Mouse (Mus musculus): ENCODE results near the gene C3ar1.
A peak's percentile ranks its signal among the peaks of the same experiment; 100 is the strongest.

The C3ar1 gene

GRCm38 (mm10) chr6:122825923-122826742 lies 29.8 kb downstream of the C3ar1 start:
- peak; percentile 58 to 64 for DNase-seq

- no peak for DNase-seq
Observed at GRCm38 (mm10) chr6:122825166-122825565, 30.8 kb downstream of the C3ar1 start.

GRCm38 (mm10) chr6:122824086-122824485 lies 31.9 kb downstream of the C3ar1 start:
- DNase-seq: no peak

- DNase-seq: no peak
Observed at GRCm38 (mm10) chr6:122821822-122822221, 34.1 kb downstream of the C3ar1 start.

GRCm38 (mm10) chr6:122820799-122821650 lies 34.9 kb downstream of the C3ar1 start:
- DNase-seq: no peak

GRCm38 (mm10) chr6:122820071-122820798 lies 35.7 kb downstream of the C3ar1 start:
- peak; percentile 53 to 57 for DNase-seq

- peak; percentile 83 to 86 for DNase-seq
Observed at GRCm38 (mm10) chr6:122819306-122820070, 36.5 kb downstream of the C3ar1 start, which contains the start of gene Foxj2. TSS of gene Foxj2 (plus strand) at chr6:122819914.

- DNase-seq: no peak
Observed at GRCm38 (mm10) chr6:122813640-122814039, 42.3 kb downstream of the C3ar1 start.

- DNase-seq: no peak
Observed at GRCm38 (mm10) chr6:122812716-122813115, 43.2 kb downstream of the C3ar1 start.

- peak; percentile 64 to 72 for DNase-seq
Observed at GRCm38 (mm10) chr6:122811771-122812600, 44.0 kb downstream of the C3ar1 start.

GRCm38 (mm10) chr6:122811280-122811652 lies 44.7 kb downstream of the C3ar1 start:
- peak; percentile 94 to 96 for DNase-seq

GRCm38 (mm10) chr6:122810615-122811279 lies 45.2 kb downstream of the C3ar1 start:
- DNase-seq: peak; percentile 98 to 99

- DNase-seq: peak; percentile 54 to 73
Observed at GRCm38 (mm10) chr6:122810022-122810614, 45.8 kb downstream of the C3ar1 start.

GRCm38 (mm10) chr6:122804418-122804817 lies 51.5 kb downstream of the C3ar1 start:
- peak; percentile 88 to 91 for DNase-seq

- peak; percentile 61 to 79 for DNase-seq
Observed at GRCm38 (mm10) chr6:122801801-122802514, 54.0 kb downstream of the C3ar1 start.

GRCm38 (mm10) chr6:122801301-122801800 lies 54.6 kb downstream of the C3ar1 start, which contains the start of gene Slc2a3:
TSS of gene Slc2a3 (minus strand) at chr6:122801640.
- DNase-seq: peak in 1 of 2 experiments; percentile 81

- peak in 1 of 2 experiments; percentile 38 for DNase-seq
Observed at GRCm38 (mm10) chr6:122800640-122801300, 55.2 kb downstream of the C3ar1 start.

Data from cerebellum, postnatal 10 days (tissue).